Mouse (Mus musculus) right cerebral cortex, postnatal 14 days (tissue): Measurements from ENCODE around the gene Nostrin.

Experiments
- DNase-seq: peaks from one replicate; pipeline ENCODE4 v3.0.0; 2022

The Nostrin gene

DNA sequence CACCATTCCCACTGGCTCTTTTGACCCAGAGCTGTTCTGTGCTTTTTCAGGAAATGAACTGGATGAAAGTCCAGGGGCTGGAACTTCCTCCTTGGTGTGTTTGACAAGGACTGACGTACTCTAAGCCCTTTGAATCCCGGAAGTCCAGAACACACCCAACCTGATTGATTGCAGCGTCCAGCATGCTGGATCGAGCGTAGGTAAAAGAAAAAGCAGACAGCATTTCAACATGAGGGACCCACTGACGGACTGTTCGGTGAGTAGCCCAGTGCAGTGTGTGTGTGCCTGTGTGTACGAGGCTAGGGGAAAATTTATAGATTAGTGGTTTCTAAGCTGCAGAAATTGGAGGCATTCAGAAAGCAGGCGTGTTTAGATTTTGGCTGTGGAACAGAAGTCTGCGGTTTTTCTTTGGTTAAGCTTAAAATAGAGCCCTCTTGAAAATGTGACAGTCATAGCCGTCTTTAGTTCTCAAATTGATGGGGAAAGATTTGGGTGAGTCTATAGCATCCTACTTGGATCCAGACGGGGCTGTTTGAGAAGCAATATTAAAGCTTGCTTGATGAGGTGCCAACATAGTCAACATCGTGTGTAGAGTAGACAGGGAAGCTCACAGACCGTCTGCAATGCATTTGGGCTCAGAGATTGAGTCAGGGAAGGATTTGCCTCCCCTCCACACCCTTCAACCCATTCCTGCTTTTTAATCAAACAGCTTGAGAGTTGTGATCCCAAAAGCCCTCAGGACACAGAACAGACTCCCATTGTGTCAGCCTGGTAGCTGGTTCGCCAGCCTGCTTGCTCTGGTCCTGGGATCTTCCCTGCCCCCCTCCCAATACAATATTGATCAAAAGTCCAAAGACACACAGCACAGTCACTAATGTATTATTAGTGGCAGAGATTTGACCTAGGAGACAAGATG lies at the start of gene Nostrin:
Nostrin (plus strand) TSS at position 140 of the 916 bp plus-strand sequence.
- no peak for DNase-seq

DNA sequence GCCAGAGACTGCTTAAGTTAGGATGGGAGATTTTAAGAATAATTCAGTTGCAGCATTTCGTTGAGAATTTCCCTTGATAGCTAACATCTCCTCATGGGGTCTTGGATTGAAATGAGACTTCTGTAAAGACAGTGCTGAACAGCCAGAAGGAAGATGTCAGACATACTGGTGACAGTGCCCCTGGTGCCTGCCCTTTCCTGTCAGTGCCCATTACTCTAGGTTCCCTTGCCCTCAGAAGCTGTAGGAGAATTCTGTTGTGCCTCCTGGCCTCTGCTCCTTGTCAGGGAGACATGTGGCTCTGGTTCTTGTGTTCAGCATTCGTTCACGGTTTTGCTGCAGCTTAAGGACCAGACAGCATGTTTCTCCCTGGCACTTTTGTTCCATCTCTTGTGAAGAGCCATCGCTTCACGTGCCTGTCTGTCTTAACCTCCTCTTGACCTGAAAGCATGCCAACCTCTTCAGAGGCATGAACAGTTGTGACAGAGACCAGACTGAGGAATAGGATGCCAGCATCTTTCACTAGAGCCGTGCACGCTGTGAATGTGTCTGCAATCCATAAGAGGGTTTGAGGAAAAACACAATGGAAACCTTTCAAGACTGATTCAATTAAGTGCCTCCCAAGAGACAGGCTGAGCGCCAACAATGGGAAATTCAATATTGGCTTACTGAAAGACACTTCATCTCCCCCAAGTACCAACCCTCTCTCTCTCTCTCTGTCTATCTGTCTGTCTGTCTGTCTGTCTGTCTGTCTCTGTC lies 48.9 kb upstream of the Nostrin start:
- no peak for DNase-seq

DNA sequence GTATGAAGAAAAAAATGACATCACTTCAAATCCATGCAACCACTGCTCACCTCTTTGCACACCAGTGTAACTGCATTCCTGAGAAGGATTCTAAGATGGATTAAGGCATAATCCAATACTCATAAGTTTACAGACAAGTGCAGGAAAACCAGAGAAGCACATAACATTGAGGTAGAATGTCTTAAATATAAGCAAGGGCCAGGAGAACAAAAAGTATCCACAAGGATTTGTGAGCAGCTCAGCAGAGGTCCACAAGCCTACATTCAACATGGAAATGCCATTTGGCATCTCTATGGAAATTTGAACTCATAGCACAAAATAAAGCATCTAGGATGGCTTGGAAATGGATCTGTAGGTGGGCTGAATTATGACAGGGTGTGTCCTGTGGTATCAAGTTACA lies 39.8 kb upstream of the Nostrin start:
- DNase-seq, result no peak

DNA sequence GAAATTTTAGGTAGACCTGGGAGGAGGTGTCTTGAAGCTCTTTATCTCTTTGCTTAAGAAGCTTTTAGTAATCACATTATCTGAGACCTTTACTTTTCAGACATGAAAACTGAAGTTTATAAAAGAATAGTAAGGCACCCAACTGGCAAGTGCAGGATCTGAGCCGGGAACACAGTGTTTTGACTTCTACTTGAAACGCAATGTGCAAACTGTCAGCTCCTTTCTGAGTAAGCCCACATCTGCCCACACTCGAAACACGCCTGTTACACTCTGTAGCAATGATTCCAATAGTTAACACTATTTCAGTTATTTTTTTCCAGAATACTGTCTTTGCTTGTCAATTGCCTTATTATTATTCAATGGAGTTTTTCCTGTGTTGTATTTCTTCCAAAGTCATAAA lies 38.8 kb upstream of the Nostrin start:
- DNase-seq, result no peak

DNA sequence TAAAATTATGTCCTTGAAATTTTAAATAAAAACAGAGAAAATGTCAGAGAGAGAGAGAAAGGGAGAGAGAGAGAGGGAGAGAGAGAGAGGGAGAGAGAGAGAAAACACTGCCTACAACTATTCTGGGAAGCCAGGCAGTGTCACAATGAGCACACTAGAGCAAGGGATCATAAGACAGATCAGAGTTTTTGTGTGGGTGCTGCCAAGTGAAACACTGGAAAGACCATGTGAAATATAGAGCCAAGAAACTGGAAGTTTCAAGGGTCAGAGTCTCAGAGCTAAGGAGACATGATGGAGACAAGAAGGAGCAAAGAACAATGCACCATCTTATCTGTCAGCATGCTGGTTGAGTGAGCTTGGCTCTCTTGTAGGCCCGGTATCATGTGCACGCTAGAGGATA lies 38.1 kb upstream of the Nostrin start:
- no peak for DNase-seq

DNA sequence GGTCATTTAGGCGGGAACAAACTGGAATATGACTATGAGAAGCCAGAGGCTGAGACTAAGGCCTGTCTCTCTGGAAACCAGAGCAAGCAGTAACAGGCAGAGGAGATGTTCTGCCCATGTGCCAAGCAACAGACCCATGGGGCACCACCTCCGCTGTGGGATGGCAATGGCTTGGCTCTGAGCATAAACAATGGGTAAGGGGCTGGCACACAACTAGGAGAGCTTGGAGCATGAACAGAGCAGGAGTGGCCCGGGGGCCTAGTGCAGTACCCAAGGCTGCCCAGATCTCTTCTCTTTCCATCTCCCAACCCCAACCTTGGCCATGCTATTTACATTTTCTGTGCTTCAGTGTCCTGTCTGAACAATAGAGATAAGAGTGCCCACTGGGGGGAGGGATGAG lies 36.9 kb upstream of the Nostrin start:
- no peak for DNase-seq

DNA sequence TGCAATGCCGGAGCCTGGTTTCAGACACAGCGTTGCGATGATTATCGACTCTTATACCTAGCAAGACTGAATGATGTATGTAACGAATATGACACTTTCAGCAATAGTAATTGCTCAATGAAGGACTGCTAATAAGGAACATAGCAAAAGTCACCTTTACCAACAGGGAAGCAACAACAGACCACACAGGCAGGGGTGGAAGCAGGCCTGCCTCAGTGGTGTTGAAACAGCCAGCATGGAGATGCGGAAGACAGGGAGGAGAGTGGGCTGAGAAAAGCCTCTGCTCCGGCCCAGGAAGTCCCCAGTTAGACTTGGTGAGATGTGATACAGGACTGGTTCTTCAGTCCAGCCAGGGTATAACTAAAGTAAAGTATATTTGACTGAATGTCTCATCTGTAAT lies 36.5 kb upstream of the Nostrin start:
- no peak for DNase-seq

DNA sequence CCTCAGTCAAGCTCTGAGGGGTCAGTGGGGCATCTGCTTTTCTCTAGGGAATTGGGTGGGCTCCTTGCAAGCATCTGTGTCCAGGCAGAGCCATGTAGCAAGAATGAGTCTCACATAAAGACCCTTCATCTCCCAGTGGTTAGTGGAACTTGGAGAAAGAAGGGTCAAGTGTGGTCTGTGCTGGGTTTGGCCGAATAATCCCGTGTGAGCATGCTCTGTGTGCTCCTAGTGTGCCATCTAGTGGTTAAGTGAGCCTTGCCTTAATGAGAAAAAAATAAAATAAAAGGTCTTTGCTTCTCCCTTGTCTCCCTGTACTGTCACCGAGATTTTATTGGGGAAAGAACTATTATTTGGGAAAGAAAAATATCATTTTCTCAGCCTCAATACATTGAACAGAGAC lies 34.9 kb upstream of the Nostrin start:
- DNase-seq, result no peak

DNA sequence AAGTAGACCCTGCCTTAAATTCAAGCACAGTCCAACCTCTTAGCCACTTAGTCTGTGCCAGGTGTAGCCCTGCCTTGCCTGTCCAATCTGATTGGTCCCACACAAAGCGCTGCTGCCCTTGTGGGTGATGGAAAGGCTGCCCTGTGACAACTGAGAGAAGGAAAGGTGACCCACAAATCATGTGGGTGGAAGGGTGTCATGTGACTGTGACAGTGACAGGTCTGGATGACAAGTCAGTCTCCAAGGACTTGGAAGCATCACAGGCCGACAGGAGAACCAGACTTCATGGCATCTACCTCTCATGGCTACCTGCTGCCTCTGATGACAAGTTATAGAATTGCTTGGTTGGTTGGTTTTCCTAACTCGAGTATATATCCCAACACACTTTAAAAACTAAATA lies 32.1 kb upstream of the Nostrin start:
- DNase-seq, result no peak

DNA sequence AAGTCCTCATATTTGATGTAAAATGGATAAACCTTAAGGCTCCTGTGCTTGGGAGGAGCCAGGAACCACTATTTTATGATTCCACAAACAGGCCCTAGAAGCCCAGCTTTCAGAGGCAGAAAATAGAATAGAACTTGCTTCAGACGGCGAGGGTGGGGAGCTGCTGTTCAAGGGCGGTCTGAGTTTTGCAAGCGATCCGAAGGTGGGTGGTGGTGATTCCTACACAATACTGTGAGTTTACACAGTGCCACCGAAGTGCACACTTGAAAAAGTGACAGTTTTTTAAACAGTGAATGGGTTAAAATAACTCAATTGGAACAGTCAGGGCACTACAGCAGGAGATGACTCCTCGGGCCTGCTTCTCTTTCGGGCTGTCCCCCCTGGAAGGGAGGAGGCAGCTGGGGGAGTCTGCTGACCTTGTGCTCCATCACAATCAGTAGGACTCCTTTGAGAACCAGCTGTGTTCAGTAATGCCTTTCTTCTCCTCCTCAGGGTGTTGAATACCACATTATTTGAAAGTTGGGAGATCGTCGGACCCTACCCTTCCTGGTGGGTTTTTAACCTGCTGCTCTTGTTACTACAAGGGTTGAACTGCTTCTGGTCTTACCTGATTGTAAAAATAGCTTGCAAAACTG lies 31.0 kb upstream of the Nostrin start:
- DNase-seq, result no peak

DNA sequence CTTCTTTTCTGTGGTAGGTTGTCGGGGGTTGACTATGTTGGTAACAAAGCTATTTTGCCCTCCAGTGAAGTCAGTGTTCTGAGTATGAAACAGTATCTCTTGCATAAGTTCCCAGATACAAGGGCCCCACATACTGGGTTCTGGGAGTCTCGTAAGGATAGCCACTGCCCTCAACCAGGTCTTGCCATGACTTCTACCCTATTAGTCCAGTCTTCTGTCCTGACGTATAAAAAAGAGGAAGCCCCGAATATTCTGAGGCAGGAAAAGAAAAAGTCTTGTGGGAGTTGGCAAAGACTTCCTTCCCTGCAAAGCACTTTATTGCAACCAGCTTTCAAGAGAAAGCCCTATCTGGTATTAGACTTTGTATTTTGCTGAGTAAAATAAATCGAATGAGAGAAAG lies 26.4 kb upstream of the Nostrin start:
- DNase-seq, result no peak

DNA sequence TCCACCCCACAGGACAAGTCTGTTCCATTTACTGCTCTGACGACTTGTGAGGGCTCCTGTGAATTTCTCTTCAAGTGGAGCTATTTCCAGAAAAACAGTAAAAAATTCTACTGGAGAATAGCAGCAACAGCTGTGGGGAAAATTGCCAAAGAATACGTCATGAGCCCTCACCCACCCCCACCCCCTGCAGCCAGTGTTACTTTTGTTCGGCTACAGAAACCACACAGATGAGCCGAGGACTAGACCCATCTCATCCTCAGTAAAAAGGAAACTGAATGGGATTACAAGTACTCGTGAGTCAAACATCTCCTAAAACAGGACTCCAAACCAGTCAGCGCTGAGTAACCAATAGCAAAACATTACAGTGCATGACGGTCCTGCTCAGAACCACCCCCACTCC lies 25.9 kb upstream of the Nostrin start:
- no peak for DNase-seq

DNA sequence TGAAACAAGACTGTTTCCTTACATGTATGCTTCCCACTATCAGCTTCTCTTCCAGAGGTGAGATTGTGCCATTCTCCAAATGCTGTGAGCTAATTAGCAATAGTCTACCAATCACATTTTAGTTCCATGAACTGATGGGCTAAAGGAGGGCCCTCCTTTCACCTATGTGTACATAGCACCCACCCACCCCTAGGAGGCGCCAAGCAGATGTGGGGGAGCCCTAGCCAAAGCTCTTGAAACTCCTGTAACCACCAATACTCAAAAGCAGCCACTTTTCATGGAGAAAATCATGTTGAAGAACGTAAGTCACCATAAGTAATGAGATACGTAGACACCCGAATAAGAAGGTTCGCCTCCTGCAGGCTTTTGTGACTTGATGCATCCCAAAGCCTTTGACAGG lies 23.0 kb upstream of the Nostrin start:
- DNase-seq, result no peak

DNA sequence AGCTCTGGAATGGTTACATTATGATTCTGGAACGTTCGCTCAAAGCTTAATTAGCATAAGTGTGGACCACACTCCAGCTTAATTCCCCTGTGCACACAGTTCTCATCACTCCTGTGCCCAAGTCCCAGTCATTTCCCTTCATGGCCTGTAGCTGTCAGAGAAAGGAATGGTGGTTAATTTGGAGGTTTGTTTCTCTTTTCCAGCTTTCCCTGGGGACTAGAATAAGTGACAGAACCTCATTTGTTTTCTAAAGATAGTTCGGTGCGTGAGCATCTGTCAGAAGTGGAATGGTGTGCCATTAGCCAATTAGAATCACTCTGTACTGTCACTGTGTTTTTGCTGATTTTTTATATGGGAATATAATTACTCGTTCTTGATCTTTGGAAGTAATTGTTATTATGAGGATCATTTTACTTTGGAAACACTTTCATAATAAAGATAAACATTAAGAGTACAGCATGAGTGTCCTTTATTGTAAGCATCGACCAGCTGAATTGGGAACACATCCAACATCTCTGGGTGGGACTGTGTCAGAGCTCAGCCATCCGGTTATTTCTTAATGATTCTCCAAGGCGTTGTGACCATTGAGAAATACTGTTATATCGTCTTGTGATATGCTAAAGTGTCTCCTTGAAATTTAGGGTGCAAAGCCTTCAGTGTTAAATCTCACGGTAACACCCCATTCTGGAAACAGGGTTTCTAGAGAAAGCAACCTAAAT lies 21.6 kb upstream of the Nostrin start:
- DNase-seq, result no peak

DNA sequence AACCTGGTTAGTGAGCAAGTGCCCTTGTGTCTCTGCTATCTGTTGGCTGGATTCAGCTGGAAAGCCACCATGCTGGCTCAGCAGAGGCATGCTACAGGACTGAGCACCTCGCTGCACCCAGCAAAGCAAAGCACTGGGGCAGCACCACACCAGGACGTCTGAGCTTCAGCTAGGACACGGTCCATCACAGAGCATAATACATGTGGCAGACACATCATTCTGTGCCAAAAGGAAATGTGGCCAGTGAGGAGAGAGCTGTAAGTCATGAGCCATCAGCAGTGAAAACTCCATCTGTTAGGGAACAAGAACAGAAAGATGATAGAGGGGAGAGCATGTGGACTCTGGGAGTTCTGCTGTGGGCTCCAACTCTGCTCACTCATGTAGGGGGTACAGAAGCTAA lies 19.7 kb upstream of the Nostrin start:
- no peak for DNase-seq

DNA sequence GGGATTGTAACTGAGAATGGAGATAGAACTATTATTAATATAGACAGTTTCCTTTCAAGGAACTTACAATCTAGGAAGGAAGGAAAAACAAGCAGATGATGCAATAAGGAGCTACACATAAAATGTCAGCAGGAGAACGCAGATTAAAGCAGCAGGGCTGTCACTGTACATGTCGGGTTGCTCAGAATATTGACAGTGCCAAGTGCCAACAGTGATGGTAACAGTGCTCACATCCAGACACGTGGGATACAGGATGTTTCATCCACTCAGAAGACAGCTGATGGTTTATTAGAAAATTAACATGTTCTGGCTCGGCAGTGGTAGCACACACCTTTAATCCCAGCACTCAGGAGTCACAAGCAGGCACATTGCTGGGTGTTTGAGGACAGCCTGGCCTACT lies 18.8 kb upstream of the Nostrin start:
- no peak for DNase-seq

DNA sequence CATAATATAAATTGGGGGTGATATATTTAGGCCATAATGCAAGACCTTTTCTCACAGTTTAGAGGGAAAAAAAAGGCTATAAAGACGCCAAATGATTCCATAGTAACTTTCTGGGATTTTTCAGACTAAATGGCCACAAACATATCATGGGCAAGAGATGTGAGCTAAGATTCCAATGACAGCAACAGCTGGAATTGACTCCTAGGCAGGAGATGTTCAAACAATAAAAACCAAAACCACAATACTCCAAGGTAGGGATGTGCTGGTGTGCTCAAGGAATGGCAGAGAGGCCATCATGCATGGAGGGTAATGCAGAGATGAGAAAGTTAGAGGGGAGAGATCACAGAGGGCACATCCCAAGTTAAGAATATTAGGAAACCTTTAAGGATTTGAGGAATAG lies 16.6 kb upstream of the Nostrin start:
- DNase-seq, result no peak

DNA sequence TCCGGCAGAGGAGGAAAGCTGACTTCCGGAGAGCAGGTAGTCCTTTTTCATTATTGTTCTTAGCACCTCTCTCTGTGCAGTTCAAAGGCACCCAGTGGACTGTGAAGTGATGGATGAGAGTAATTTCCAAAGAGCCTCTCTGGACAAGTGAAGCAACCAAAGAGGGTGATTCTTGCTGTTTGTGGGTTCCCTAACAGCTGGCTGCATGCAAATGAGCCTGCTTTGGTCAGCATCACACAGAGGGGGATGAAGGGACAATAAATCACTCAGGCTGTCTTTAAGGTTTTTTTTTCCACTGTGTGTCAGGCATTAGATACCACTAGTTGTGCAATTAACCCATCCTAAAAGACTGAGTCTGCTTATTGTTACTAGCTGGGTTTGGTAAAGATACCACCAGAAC lies 15.9 kb upstream of the Nostrin start:
- DNase-seq, result no peak

DNA sequence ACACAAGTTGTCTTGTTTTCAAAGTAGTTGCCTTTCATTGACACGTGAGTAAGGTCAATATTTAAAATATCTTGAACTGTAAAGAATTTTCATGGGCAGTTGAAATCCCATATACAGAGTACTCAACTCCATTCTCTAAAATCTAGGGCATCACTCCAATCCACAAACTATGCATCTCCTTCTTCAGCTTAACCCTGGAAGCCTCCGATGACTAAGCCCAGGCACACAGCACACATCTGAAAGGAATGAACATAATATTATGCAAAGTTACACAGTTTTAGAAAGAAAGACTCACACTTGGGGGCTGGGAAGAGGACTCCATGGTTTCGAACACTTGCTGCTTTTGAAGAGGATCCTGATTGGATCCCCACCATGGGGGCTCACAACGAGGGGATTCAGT lies 13.9 kb upstream of the Nostrin start:
- no peak for DNase-seq

DNA sequence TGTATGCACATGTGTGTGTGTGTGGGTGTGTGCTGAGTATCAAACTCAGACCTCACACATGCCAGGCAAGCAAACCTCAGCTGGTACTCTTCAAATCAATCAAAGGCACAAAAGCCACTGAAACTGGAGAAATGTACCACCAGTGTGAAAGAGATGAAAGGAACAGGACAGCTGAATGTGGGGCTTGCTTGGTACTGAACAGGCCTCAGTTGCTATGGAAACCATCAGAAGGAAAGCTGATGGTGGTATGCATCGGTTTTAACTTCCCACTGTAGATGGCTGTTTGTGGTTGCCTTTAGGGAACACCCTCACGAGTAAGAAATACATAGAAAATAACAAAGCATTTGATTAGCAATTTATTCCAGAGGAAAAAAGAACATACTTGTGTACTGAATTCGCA lies 10.2 kb upstream of the Nostrin start:
- no peak for DNase-seq

DNA sequence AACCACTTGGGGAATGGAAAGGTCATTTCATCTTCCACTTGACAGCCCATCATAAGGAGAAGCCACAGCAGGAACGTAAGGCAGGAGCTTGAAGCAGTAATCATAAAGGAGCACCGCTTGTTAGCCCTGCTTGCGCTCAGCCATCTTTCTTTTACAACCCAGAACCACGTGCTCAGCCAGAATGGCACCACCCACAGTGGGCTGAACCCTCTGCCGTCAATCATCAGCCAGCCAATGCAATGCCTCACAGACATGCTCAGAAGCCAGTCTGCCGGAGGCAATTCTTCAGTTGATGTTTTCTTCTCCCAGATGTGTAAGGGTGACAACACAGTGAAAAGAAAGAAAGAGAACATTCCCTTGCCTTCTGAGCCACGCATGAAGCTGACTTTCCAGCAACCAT lies 7.3 kb upstream of the Nostrin start:
- DNase-seq, result no peak

DNA sequence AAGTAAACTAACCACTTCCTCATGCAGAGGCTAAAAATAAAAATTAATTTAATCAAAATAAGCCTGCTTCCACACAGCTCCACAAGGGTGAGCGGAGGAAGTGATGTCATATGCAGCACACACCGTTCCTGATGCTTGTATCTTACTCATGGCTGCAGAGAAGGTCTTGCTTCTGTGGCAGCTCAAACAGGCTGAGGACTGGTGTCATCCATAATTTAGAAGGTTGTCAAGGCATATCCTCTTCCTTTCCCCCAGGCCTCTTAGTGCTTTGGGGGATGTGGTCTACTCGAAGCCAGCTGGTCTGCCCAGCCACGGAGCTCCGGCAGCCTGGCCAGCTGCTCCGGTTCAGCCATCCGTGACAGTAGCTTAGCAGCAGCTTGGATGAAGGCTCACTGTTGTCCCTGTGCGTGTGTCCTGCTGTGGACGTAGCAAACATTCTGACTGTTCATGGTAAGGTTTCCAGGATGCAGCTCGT lies 6.6 kb upstream of the Nostrin start:
- DNase-seq, result no peak
